Mouse (Mus musculus): ENCODE measurements at regions not wholly inside any gene's neighbourhood (a gene's known extent, or its start where the extent isn't known, plus 50 kb on each side); places are given as distances from the start of the nearest gene placed in this dataset.

DNA sequence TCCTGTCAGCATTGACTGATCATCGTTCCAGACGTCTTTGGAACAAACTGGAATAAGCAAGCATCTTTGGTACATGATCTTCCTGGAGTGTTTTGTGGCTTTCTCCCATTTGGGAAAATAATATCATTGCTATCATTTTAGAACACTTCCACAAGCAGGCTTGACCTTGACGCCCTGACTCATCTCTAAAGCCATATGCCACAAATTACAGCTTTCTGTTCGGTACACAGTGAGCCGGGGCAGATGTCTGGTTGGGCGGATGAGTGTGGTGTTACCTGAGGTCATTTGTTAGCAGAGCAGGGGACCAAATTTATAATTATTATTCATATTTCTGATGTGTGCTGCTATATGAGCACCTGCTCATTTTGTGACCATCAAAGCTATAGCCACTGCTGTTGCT, 83.3 kb upstream of the Pmfbp1 start:
- TF ChIP-seq CTCF (IDR thresholded peaks at IDR 0.05; ENCODE audit: control insufficient read depth, insufficient read depth, insufficient replicate concordance, low read depth, low read length) (no peak), POLR2A (IDR thresholded peaks at IDR 0.05; ENCODE audit: control insufficient read depth, low read depth, low read length) (no peak)
- Histone ChIP-seq H3K4me1 (ENCODE audit: control insufficient read depth, insufficient read depth, low read length) (no peaks in the 10 kb centered on the region), H3K36me3 (ENCODE audit: control insufficient read depth, insufficient read depth, low read length) (no peaks in the 10 kb centered on the region), H3K4me3 (ENCODE audit: control insufficient read depth, low read depth, low read length) (no peak overlapping the region), H3K27me3 (ENCODE audit: control insufficient read depth, insufficient read depth, low read length) (no peaks in the 10 kb centered on the region), H3K27ac (ENCODE audit: control insufficient read depth, insufficient read depth, low read depth, low read length) (no peak overlapping the region)

DNA sequence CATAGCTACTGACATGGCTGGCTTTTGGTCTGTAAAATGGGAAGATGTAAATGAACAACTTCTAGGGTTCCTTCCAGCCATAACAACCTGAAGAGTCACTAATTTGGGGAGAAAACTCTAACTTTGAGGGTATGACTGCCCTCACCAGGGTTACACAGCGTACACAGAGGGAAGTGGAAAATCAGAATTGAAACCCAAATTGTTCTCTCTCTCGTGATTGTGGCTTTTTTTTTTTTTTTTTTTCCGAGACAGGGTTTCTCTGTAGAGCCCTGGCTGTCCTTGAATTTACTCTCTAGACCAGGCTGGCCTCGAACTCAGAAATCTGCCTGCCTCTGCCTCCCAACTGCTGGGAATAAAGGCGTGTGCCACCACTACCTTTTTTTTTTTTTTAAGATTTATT, 80.4 kb upstream of the Pmfbp1 start:
- no peaks in the 10 kb centered on the region for H3K36me3 ChIP-seq (ENCODE audit: control insufficient read depth, insufficient read depth, low read length)
- H3K27ac ChIP-seq (ENCODE audit: control insufficient read depth, insufficient read depth, low read depth, low read length), result no peak overlapping the region
- H3K4me3 ChIP-seq (ENCODE audit: control insufficient read depth, low read depth, low read length), result no peak overlapping the region
- no peaks in the 10 kb centered on the region for H3K4me1 ChIP-seq (ENCODE audit: control insufficient read depth, insufficient read depth, low read length)
- TF ChIP-seq POLR2A (IDR thresholded peaks at IDR 0.05; ENCODE audit: control insufficient read depth, low read depth, low read length) (no peak), CTCF (IDR thresholded peaks at IDR 0.05; ENCODE audit: control insufficient read depth, insufficient read depth, insufficient replicate concordance, low read depth, low read length) (no peak)
- no peaks in the 10 kb centered on the region for H3K27me3 ChIP-seq (ENCODE audit: control insufficient read depth, insufficient read depth, low read length)

DNA sequence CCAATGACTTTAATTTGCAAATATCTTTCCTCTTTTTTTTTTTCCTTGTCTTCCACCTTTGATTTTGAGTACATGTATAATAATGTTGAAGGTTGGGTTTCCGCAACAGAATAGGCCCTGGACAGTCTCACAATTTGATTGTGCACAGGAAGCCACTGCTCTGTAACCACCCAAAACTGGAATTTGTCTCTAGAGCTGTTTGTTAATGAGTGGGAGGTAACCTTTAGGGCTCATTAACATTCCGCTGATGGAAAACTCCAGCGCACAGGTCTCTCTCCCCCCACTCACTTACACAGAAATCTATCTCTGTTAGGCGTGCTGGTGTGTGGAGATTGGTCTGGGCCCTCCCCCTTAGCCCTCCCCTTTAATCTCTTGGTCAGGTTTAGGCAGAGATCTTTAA, 78.5 kb upstream of the Pmfbp1 start:
- Histone ChIP-seq H3K4me3 (ENCODE audit: control insufficient read depth, low read depth, low read length) (no peak overlapping the region), H3K27ac (ENCODE audit: control insufficient read depth, insufficient read depth, low read depth, low read length) (no peak overlapping the region), H3K36me3 (ENCODE audit: control insufficient read depth, insufficient read depth, low read length) (no peaks in the 10 kb centered on the region), H3K4me1 (ENCODE audit: control insufficient read depth, insufficient read depth, low read length) (no peaks in the 10 kb centered on the region), H3K27me3 (ENCODE audit: control insufficient read depth, insufficient read depth, low read length) (no peaks in the 10 kb centered on the region)
- no peak for TF ChIP-seq CTCF (IDR thresholded peaks at IDR 0.05; ENCODE audit: control insufficient read depth, insufficient read depth, insufficient replicate concordance, low read depth, low read length)
- no peak for TF ChIP-seq POLR2A (IDR thresholded peaks at IDR 0.05; ENCODE audit: control insufficient read depth, low read depth, low read length)

DNA sequence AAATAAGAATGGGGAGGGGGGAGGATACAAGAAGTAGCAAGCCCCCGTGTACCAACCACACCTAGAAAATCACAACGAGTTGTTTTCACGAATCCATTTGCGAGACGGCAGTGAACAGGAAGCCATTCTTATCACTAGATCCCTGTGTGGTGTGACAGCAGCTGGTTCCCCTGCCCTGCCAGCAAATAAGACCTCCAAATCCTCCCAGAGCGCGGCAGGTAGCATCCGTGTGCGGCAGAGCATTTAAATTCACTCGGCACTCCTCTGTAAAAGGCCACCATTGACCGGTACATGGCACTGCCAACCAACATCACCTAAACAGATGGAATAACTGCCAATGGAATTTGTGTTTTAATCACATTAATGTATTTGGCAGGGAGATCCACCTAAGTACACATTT, 77.9 kb upstream of the Pmfbp1 start:
- H3K36me3 ChIP-seq (ENCODE audit: control insufficient read depth, insufficient read depth, low read length), result no peaks in the 10 kb centered on the region
- no peak overlapping the region for H3K27ac ChIP-seq (ENCODE audit: control insufficient read depth, insufficient read depth, low read depth, low read length)
- TF ChIP-seq CTCF (IDR thresholded peaks at IDR 0.05; ENCODE audit: control insufficient read depth, insufficient read depth, insufficient replicate concordance, low read depth, low read length) (no peak), POLR2A (IDR thresholded peaks at IDR 0.05; ENCODE audit: control insufficient read depth, low read depth, low read length) (no peak)
- H3K4me1 ChIP-seq (ENCODE audit: control insufficient read depth, insufficient read depth, low read length), result no peaks in the 10 kb centered on the region; the same call in 1 of the 2 replicates
- no peak overlapping the region for H3K4me3 ChIP-seq (ENCODE audit: control insufficient read depth, low read depth, low read length)
- no peaks in the 10 kb centered on the region for H3K27me3 ChIP-seq (ENCODE audit: control insufficient read depth, insufficient read depth, low read length)

DNA sequence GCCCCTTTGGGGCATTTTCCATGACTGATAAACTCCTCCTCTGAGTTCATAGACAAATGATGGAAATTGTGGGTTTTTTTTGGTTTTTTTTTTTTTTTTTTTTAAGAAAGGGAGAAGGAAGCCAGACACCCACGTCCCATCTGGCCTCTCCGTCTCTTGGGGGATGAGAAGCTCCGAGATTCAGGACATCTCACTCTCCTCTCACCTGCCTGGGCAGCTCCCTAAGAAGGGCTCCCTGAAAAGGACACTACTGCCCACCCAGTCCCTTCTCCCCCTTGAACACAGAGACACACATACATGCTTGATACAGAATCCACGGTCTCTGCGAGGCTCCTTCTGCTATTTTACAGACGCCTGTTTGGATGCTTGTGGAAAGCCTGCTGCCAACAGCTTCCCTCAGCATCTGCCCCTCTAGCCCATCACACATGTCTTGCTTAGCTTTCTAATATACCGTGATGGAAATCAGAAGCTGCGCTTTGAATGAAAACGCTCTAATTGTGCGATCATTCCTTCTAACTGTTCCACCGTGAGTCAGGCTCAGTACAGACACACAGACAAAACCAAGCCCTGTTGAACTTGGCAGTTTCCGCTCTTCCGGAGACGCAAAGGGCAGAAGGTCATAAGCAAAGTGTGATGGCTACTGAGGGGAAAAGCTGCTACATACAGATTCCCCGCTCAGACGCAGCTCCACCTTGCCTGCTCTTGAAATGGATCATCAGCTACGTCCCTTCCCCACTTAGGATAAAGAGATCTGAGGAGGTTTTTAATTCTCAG, 77.3 kb upstream of the Pmfbp1 start:
- H3K27ac ChIP-seq (ENCODE audit: control insufficient read depth, insufficient read depth, low read depth, low read length), result no peak overlapping the region
- no peaks in the 10 kb centered on the region for H3K27me3 ChIP-seq (ENCODE audit: control insufficient read depth, insufficient read depth, low read length)
- H3K4me1 ChIP-seq (ENCODE audit: control insufficient read depth, insufficient read depth, low read length), result no peaks in the 10 kb centered on the region; the same call in 1 of the 2 replicates
- no peak overlapping the region for H3K4me3 ChIP-seq (ENCODE audit: control insufficient read depth, low read depth, low read length)
- H3K36me3 ChIP-seq (ENCODE audit: control insufficient read depth, insufficient read depth, low read length), result no peaks in the 10 kb centered on the region
- TF ChIP-seq CTCF (IDR thresholded peaks at IDR 0.05; ENCODE audit: control insufficient read depth, insufficient read depth, insufficient replicate concordance, low read depth, low read length), result no peak
- no peak for TF ChIP-seq POLR2A (IDR thresholded peaks at IDR 0.05; ENCODE audit: control insufficient read depth, low read depth, low read length)

DNA sequence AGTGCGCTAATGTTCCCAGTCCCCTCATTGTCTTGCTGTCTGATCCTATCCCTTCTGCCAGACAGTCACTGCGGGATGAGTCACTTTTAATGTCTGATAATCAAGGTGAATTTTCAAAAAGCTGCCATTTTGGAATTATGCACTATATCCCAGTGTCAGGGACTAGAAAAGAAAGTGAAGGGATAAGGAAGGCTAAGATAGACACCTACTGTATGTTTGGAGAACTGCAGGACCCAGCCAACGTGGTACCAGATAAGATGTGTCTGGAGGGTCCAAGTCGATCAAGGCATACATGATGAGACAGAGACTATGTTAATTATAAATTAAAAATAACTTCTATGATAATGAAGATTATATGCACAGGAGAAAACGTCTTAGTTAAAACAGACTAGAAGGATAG, 76.6 kb upstream of the Pmfbp1 start:
- Histone ChIP-seq H3K27me3 (ENCODE audit: control insufficient read depth, insufficient read depth, low read length) (no peaks in the 10 kb centered on the region), H3K4me3 (ENCODE audit: control insufficient read depth, low read depth, low read length) (no peak overlapping the region), H3K4me1 (ENCODE audit: control insufficient read depth, insufficient read depth, low read length) (no peaks in the 10 kb centered on the region; the same call in 1 of the 2 replicates), H3K36me3 (ENCODE audit: control insufficient read depth, insufficient read depth, low read length) (no peaks in the 10 kb centered on the region), H3K27ac (ENCODE audit: control insufficient read depth, insufficient read depth, low read depth, low read length) (no peak overlapping the region)
- no peak for TF ChIP-seq POLR2A (IDR thresholded peaks at IDR 0.05; ENCODE audit: control insufficient read depth, low read depth, low read length)
- no peak for TF ChIP-seq CTCF (IDR thresholded peaks at IDR 0.05; ENCODE audit: control insufficient read depth, insufficient read depth, insufficient replicate concordance, low read depth, low read length)

DNA sequence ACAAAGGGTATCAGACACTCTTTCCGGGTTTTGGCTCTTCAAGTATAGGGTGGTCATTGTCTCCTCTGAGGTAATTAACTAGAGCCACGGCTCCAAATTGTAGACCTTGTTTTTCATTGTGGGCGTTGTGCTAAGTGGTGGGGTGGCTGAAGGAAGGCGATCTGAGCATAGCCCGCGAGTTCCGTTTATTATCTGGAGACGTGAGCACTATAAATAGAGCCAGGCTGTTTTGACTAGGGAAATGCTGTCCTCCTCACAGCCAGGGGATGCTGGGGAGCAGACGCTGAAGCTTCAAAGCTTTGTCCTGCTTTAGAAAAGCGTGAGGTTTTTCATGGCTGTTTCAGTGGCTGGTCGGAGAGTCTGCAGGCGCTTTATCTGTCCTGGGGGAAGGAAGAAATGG, 75.9 kb upstream of the Pmfbp1 start:
- TF ChIP-seq CTCF (IDR thresholded peaks at IDR 0.05; ENCODE audit: control insufficient read depth, insufficient read depth, insufficient replicate concordance, low read depth, low read length), result no peak
- TF ChIP-seq POLR2A (IDR thresholded peaks at IDR 0.05; ENCODE audit: control insufficient read depth, low read depth, low read length), result no peak
- H3K27ac ChIP-seq (ENCODE audit: control insufficient read depth, insufficient read depth, low read depth, low read length), result no peak overlapping the region
- no peaks in the 10 kb centered on the region for H3K27me3 ChIP-seq (ENCODE audit: control insufficient read depth, insufficient read depth, low read length)

More for the DNA sequence above, 75.9 kb upstream of the Pmfbp1 start:
- Histone ChIP-seq H3K4me3 (ENCODE audit: control insufficient read depth, low read depth, low read length) (no peak overlapping the region), H3K36me3 (ENCODE audit: control insufficient read depth, insufficient read depth, low read length) (no peaks in the 10 kb centered on the region), H3K4me1 (ENCODE audit: control insufficient read depth, insufficient read depth, low read length) (no peaks in the 10 kb centered on the region; the same call in 1 of the 2 replicates)
